Mouse (Mus musculus) yolk sac, embryonic 10.5 days (tissue): ENCODE measurements around the gene Sirt2.

ENCODE experiments used
- DNase-seq: peaks from one replicate; pipeline ENCODE4 v3.0.0-alpha.2; 2017; ENCODE audit warnings: low spot score

The Sirt2 gene

DNA sequence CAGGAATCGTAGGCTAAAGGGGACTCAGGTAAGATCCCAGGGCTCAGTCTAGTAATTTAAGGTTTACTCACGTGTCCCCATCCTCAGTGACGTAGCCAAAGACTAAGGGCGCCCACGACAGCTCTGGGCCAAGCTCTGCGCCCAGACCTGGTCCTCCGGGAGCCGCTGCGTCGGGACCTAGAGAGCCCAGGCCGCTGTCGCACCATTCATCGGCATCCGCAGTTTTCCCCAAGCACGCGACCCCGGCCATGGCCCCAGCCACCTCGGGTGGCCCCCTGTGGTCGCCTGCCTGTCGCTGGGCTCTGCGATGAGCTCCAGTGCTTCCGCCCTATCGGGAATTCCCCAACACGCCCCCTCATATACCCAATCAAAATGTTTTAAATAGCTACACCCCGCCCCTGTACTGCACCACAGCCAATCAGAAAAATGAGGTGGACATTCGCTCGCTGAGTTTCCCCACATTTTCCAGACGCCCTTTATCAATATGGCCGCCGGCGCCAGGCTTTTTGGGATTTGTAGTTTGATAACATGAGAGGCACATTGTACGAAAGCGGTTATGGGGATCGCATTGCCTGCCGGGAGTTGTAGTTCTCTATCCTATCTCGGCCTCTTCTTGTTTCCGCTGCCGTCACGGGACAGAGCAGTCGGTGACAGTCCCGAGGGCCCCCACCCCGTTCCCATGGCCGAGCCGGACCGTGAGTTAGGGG is at the start of gene Sirt2:
Gene Sirt2, plus strand, starts transcription at position 563 of the 707 bp plus-strand sequence.
- peak; percentile 99 for DNase-seq

GRCm38 (mm10) chr7:28717726-28718125 is 48.8 kb upstream of the Sirt2 start:
- DNase-seq, result no peak

DNA sequence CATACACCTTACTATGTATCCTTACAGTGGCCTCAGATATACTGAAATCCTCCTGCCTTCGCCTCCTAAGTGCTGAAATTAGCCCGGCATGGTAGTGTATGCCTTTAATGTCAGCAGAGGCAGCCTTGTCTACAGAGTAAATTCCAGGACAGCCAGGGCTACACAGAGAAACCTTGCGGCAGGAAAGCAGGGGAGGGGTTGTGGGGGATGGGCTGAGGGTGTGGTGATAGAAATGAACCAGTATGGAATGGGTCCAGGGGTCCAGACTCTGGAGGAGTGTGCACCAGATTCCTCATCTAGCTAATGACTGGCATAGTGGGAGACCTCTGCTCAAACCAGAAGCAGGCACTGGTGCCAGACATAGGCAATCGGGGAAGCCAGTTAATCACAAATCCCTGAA is 47.4 kb upstream of the Sirt2 start:
- peak; percentile 74 for DNase-seq

- DNase-seq, result no peak
Observed at GRCm38 (mm10) chr7:28719650-28720049, 46.9 kb upstream of the Sirt2 start.

DNA sequence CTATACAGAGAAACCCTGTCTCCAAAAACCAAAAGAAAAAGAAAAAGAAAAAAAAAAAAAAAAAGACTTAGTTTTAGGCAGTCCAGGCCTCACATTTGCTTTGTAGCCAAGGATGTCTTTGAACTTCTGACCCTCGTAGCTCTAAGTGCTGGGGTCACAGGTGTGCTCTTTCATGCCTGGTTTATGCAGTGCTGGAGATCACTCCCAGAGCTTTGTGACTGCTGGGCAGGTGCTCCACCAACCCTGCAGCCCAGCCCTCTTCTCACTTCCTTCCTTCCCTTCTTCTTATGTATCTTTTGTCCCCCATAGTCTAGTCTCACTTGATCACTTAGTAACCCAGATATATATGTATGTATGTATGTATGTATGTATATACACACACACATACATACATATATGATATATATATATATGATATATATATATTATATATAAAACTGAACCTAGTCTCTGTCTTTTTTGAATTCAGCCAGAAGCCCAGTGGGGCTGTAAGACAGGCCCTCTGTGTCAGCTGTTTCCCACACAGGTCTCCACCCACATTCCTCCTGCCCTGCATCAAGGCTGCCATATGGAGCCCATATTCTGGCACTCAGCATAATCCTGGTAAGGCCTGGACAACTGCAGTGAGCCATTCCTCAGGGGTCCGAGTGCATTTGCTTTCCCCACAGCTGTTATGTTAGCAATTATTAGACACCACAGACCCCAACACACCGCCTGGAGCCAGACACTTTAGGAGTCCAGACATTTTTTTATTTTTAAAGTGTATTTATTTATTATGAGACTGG is 45.6 kb upstream of the Sirt2 start:
- no peak for DNase-seq

GRCm38 (mm10) chr7:28722079-28722478 is 44.5 kb upstream of the Sirt2 start:
- no peak for DNase-seq

GRCm38 (mm10) chr7:28724613-28725012 is 41.9 kb upstream of the Sirt2 start:
- DNase-seq, result no peak

- DNase-seq, result peak; percentile 57
Observed at GRCm38 (mm10) chr7:28726600-28726999, 39.9 kb upstream of the Sirt2 start.

DNA sequence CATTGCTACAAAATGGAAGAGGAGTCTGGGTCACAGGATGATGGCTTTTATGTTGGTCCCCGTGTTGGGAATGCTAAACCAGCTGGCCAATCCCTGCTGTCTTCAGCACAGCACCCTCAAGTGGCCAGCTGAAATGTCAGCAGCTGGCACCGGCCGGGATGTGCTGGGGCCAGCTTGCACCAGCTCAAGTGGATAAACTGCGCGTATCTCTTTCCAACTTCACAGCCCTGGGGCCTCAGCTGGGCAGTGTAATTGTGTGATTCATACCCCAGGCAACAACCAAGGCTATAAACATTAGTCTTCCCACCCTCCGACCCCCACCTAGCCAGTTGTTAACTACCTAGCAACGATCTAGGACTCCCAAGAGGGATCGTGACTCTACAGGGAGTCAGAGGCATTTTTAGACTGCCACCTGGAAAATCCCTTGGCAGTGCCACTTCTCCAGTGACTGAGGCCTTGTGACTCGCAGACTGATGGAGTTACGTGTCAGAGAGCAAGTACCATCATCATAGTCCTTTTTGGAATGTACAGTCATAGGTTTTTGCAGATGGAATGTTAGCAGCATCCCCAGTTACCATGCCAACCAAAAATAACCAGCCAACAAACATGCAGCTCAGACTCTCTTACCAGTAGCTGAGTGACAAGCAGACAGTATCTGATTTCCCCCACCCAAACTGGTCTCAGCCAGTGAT is 38.7 kb upstream of the Sirt2 start:
- DNase-seq, result no peak

DNA sequence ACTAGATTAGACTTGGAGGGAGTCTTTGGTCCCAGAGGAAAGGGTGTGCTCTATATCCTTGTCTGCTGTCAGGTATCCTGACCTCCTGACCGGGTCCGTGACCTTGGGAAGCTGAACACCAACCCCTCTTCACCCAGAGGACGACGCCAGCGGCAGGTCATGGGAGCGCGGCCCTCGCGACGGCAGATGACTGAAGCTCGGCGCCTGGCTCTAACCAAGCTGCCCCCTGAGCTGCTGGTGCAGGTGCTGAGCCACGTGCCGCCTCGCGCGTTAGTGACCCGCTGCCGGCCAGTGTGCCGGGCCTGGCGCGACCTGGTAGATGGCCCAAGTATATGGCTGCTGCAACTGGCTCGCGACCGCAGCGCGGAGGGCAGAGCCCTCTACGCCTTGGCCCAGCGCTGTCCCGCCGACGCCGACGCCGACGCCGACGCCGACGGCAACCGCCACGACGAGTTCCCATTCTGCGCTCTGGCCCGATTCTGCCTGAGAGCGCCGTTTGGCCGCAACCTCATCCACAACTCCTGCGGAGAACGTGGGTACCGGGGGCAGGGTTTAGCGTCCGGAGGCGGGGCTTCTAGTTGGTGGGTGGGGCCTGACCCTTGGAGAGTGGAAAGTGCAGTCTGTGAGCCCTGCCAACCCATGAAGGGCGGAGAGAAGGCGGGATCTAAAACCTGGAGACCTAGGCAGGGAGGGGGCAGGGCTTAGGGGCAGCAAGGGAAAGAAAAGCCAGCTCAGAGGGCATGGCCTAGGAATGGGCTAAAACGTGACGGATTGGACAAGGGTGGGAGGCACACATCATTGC is 34.0 kb upstream of the Sirt2 start:
- peak; percentile 88 for DNase-seq

DNA sequence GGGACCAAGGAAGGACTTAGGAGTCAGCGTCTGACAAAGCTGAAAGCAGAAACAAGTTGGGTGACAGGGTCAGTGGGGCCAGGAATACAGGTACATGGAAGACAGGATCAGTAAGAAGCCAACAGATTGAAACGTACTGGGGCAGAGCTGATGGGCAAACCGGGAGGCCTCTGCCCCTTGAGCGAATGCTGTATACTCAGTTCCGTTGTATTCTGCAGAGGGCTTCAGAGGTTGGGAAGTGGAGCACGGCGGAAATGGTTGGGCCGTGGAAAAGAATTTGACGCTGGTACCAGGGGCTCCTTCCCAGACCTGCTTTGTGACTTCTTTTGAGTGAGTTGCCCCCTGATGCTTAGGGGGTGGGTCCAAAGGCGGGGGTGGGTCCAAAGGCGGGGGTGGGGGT is 33.3 kb upstream of the Sirt2 start:
- no peak for DNase-seq

DNA sequence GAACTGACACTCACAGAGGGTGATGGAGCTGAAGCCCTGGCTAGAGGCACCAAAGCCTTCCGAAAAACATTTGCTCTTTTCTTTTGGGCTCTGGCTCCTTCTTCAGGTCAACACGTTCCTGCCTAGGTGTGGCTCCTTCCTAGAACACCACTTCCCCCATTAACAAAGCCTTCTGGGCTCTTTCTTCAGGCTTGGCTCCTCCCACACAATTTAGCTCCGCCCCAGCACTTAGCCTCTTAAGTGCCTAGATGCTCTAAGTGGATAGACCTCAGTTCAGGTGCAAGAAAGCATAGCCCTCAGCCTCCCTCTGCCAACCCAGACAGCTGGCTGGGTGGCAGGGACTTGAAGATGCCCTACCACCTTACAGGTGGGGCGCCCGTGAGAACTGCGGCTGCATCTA is 30.8 kb upstream of the Sirt2 start:
- DNase-seq, result no peak

DNA sequence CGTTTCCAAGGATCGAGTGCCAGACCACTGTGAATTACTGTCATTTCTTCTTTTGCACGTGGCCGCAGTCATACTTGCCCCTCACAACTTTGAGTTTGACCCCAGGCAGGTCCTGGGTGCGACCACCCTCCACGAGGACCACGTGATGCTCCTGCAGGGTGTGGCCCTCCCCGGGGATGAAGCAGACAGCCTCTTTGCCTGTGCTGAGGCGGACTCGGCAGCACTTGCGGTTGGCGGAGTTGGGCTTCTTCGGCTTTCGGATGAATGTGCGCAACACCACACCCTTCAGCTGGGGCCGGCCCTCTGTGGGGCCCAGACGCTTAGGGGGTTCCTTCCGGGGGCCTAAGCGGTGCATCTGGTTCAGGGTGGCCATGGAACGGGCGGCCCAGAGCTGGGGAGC is 26.7 kb upstream of the Sirt2 start:
- DNase-seq, result no peak

GRCm38 (mm10) chr7:28740949-28741348 is 25.6 kb upstream of the Sirt2 start:
- DNase-seq, result no peak

DNA sequence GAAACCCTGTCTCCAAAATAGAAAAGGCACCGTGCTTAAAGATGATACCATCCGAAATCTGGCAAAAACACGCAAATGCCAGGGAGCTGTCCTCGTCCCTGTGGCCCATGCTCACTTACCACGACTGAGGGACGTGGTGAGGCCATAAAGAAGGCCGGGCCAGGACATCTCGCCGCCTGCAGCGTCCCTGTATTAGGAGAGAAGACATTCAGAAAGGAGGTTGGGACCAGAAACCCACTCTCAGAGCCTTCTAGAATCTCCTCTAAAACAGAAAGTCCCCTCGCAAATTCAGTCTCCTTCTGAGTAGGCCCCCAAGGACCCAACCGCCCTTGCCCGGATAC is 25.2 kb upstream of the Sirt2 start:
- DNase-seq, result no peak

GRCm38 (mm10) chr7:28741709-28742438 is 24.7 kb upstream of the Sirt2 start, which contains the start of the genes Mrps12 and Sars2:
Mrps12 (minus strand) TSS chr7:28741820.
Sars2 (plus strand) TSS chr7:28741992.
- peak; percentile 97 for DNase-seq

- no peak for DNase-seq
Observed at GRCm38 (mm10) chr7:28749935-28750334, 16.6 kb upstream of the Sirt2 start.

DNA sequence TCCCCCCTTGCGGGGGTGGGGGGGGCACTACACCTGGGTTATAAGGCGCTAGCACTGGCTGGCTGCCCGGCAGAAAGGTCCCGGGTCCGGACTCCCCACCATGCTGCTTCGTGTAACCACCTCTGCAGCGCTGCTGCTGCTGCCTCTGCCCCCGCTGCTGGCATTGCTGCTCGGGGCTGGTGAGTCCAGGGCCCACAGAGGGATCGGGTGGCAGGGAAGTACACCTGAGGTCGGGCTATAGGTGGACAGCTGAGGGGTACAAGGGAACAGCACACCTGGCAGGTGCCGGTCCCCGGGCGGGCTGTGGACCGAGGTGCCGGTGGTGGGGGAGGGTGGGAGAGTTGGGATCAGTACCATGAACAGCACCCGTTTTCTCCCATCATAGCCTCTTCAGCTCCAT is 10.5 kb upstream of the Sirt2 start, which contains the start of gene Ccer2:
Gene Ccer2, plus strand, starts transcription at position 96 of the 400 bp plus-strand sequence.
- DNase-seq, result no peak

- no peak for DNase-seq
Observed at GRCm38 (mm10) chr7:28758623-28759022, 7.9 kb upstream of the Sirt2 start.

DNA sequence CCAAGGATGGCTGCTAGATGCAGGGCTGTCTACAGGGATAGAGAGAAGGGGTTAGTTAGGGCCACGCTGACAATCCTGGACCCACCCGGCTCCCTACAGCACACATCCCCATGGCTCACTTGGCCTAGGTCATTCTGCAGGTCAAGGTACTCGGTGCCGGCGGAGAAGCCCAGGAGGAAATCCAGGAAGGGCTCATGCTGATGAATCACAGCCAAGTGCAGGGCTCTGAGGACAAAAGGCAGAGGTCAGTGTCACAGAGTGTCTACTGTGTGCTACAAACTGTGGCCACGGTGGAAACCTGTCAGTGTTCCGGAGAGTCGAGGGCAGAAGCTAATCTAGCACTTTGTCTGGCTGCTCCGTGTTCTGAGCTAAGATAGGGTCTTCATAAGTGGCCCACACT is 4.6 kb upstream of the Sirt2 start:
- DNase-seq, result no peak

DNA sequence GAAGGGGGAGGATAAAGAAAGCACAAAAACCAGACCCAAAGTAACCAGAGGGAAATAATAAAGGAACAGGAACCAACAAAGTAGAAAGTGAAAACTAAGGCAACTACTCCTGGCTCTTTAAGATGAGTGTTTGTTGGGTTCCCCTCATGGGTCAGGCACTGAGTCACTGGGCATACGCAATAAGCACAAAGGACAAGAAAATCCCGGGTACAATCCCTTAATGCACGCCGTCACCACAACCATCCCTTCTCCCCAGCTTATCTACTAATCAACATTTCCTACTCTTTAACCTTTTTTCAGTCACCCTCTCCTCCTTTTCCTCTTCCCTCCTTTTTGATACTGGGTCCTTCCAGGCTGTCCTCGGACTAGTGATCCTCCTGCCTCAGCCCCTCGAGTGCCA is 1.3 kb upstream of the Sirt2 start:
- DNase-seq, result no peak
